ENCODE assay signal across 22 mouse cellular contexts in genomic region chr4:151775441-151775840, GRCm38 (mm10).
"Had no signal": no experiment of that assay in that cellular context is flagged by ENCODE, and none has a peak within 500 bp of the region (broad histone marks: within the 10 kb centered on the region; RNA-seq: fewer than 3 reads in every experiment).

No protein-coding gene starts in this region.

- H3K27me3 ChIP-seq: heart, embryonic 13.5 days; heart, embryonic 15.5 days; hindbrain, embryonic 13.5 days; hindbrain, embryonic 15.5 days; limb, embryonic 13.5 days; limb, embryonic 15.5 days; liver, embryonic 12.5 days had no signal

- H3K9ac ChIP-seq: heart, embryonic 13.5 days; heart, embryonic 15.5 days; hindbrain, embryonic 13.5 days; hindbrain, embryonic 15.5 days; limb, embryonic 13.5 days; limb, embryonic 15.5 days; liver, embryonic 12.5 days; liver, embryonic 14.5 days had no signal

- H3K4me1 ChIP-seq: heart, embryonic 15.5 days had no signal

- H3K4me3 ChIP-seq: heart, adult 2 months; heart, embryonic 13.5 days; heart, embryonic 15.5 days; hindbrain, embryonic 13.5 days; hindbrain, embryonic 15.5 days; limb, embryonic 13.5 days; limb, embryonic 15.5 days; liver, embryonic 12.5 days had no signal

- H3K36me3 ChIP-seq: heart, embryonic 15.5 days; hindbrain, embryonic 13.5 days; hindbrain, embryonic 15.5 days; limb, embryonic 13.5 days; limb, embryonic 15.5 days had no signal

- H3K27ac ChIP-seq: heart, adult 2 months; heart, embryonic 13.5 days; heart, embryonic 15.5 days; hindbrain, embryonic 13.5 days; hindbrain, embryonic 15.5 days; hindbrain, postnatal 0 days; limb, embryonic 13.5 days; limb, embryonic 15.5 days; liver, embryonic 12.5 days; liver, embryonic 14.5 days had no signal

- H3K4me2 ChIP-seq: heart, embryonic 11.5 days; heart, embryonic 13.5 days; heart, embryonic 15.5 days; hindbrain, embryonic 13.5 days; hindbrain, embryonic 15.5 days; limb, embryonic 13.5 days; limb, embryonic 15.5 days; liver, embryonic 12.5 days had no signal

- DNase-seq: gastrocnemius, postnatal 14 days; gastrocnemius, postnatal 36 days; heart, adult 11 months; heart, adult 2 months; heart, postnatal 14 days; heart, postnatal 36 days; kidney, adult 11 months; kidney, postnatal 10 days; layer of hippocampus, adult 9-11 months; layer of hippocampus, postnatal 36 days; left cerebral cortex, postnatal 4 days had no signal

- H3K9me3 ChIP-seq: heart, embryonic 13.5 days; heart, embryonic 15.5 days; hindbrain, embryonic 13.5 days; hindbrain, embryonic 15.5 days; limb, embryonic 13.5 days; limb, embryonic 15.5 days; liver, embryonic 12.5 days had no signal

- ATAC-seq: hindbrain, postnatal 0 days; intestine, embryonic 16.5 days; liver, embryonic 12.5 days had no signal
